Mouse (Mus musculus) heart, embryonic 13.5 days (tissue): ENCODE data around the gene Klhl3. TPM values are rescaled to one million over a fixed set of nuclear protein-coding genes. Genes with fewer than 3 reads are reported as not detected.
A peak's percentile ranks its signal among the peaks of the same experiment; 100 is the strongest.

Experiments
- ATAC-seq: fragments of 200-750 bp; cut with Nextera tagmentation; 2 replicates; pipeline ENCODE4 v1.8.0; 2017; ENCODE audit warnings: moderate TSS enrichment; ENCODE audit not compliant: insufficient number of reproducible peaks, low FRiP score, low TSS enrichment; ENCODE audit errors: extremely low read depth
- H3K27ac ChIP-seq: fragments of 300-500 bp; sonication (generic); replicated peaks from 2 replicates; pipeline ENCODE4 v1.5.1; 2015; ENCODE audit warnings: moderate library complexity, mild to moderate bottlenecking, inconsistent platforms
- H3K27me3 ChIP-seq: fragments of 300-500 bp; sonication (generic); replicated peaks from 2 replicates; pipeline ENCODE4 v1.6.1; 2015; ENCODE audit warnings: mild to moderate bottlenecking, inconsistent platforms
- H3K36me3 ChIP-seq: fragments of 300-500 bp; sonication (generic); 2 replicates; pipeline ENCODE4 v1.6.1; 2015; ENCODE audit warnings: mild to moderate bottlenecking, inconsistent platforms
- H3K4me1 ChIP-seq: fragments of 300-500 bp; sonication (generic); 2 replicates; pipeline ENCODE4 v1.6.1; 2015; ENCODE audit warnings: inconsistent platforms
- H3K4me2 ChIP-seq: fragments of 300-500 bp; sonication (generic); 2 replicates; pipeline ENCODE4 v1.6.1; 2015; ENCODE audit warnings: inconsistent platforms, mild to moderate bottlenecking, moderate library complexity
- H3K4me3 ChIP-seq: fragments of 300-500 bp; sonication (generic); 2 replicates; pipeline ENCODE4 v1.5.1; 2015; ENCODE audit warnings: moderate library complexity, mild to moderate bottlenecking, inconsistent platforms
- H3K9ac ChIP-seq: fragments of 300-500 bp; sonication (generic); 2 replicates; pipeline ENCODE4 v1.6.1; 2015; ENCODE audit warnings: inconsistent platforms, mild to moderate bottlenecking, moderate library complexity
- H3K9me3 ChIP-seq: fragments of 300-500 bp; sonication (generic); 2 replicates; pipeline ENCODE4 v1.6.1; 2016; ENCODE audit warnings: inconsistent platforms
- WGBS: fragments of 180-500 bp; shearing (Covaris S2); methylation state at CpG from one replicate; pipeline ENCODE4 v1.1.7; 2015; ENCODE audit warnings: mixed read lengths; 5-methylcytosine and 5-hydroxymethylcytosine counted together
- polyA plus RNA-seq: library from polyadenylated mRNA; unstranded; fragments of >200 nt; fragmentation: Nextera tagmentation; extraction: Ambion mirVana; gene quantifications from 2 replicates; pipeline ENCODE4 v1.2.1, GENCODE M21; 2015

The Klhl3 gene
- polyA plus RNA-seq, 1 experiment from 2014 or later: 4.6 TPM

DNA sequence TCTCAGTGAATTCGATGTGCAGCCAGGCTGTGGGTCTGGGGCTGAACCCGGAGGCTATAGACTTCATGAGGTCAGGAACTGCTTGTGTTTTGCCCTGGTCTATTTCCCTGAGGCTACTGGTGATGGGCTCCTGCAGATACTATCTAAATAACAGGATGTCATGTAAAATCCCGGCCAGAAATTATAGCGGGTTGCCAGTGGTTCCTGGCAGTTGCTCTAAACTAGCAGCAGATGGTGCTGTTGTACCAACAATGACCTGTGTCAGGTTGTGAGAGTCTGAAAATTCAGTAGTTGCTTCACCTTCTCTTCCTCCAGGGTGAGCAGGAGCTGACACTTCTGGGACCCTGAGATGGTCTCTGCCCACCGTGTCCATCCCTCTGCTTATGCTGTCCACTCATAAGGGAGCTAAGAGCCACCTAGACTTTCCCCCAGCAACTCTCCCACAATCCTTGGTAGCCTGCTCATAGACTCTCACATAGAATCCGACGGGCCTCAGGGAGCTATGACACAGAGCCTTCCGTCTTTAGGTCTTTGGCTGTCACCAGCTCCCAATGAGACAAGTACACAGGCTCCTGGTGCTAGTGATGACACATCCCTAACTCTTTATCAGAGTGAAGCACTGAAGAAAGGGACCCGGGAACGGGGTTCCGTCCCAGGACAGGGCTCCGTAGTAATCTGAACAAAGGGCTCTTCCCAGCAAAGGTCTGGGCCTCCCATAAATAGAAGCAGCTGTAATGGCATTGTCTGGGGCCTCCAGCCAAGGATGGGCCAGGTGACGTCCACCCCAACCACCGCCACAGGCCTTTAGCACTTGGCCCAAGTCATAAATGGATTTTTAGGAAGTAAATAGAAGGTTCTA, 101.1 kb downstream of the Klhl3 start:
- peaks cover 32% of the 10 kb centered on the region for H3K4me1 ChIP-seq
- 0 out of 2 replicates have a peak overlapping the region, but pooled peaks have one; percentile 19 for H3K4me2 ChIP-seq
- no peaks in the 10 kb centered on the region for H3K27me3 ChIP-seq
- H3K9ac ChIP-seq: peak overlapping the region; percentile 59
- no peaks in the 10 kb centered on the region for H3K9me3 ChIP-seq
- 38% methylated on average over 14 of the region's 14 CpGs for WGBS
- no peak overlapping the region for H3K4me3 ChIP-seq
- ATAC-seq: no peak
- H3K27ac ChIP-seq: peak overlapping the region; percentile 49; the same call in 1 of the 2 replicates
- peaks cover 10% of the 10 kb centered on the region; the same call in 1 of the 2 replicates for H3K36me3 ChIP-seq

DNA sequence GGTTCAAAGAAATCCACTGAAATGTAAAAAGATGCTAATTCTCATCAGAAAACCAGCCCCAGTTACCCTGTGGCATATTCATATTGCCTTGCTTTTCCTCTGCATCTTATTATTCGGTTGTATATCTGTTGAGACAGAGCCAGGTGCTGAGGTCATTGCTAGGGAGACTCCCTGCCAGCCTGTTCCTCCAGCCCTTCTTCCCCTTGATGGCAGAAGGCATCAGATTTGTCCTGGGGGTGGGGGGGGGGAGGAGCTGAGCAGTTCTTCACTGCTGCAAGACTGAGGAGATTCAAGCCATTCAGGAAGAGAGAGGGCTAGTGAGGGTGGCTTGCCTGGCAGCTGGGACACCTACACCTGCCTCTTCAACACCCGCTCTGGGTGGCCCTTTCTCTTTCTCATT, 101.9 kb downstream of the Klhl3 start:
- Histone ChIP-seq H3K9me3 (no peaks in the 10 kb centered on the region), H3K27ac (no peak overlapping the region), H3K4me3 (no peak overlapping the region), H3K27me3 (no peaks in the 10 kb centered on the region), H3K9ac (no peak overlapping the region), H3K4me2 (no peak overlapping the region), H3K36me3 (peaks cover 7% of the 10 kb centered on the region; the same call in 1 of the 2 replicates), H3K4me1 (peaks cover 37% of the 10 kb centered on the region)
- 70% methylated on average over 2 of the region's 2 CpGs for WGBS
- no peak for ATAC-seq

DNA sequence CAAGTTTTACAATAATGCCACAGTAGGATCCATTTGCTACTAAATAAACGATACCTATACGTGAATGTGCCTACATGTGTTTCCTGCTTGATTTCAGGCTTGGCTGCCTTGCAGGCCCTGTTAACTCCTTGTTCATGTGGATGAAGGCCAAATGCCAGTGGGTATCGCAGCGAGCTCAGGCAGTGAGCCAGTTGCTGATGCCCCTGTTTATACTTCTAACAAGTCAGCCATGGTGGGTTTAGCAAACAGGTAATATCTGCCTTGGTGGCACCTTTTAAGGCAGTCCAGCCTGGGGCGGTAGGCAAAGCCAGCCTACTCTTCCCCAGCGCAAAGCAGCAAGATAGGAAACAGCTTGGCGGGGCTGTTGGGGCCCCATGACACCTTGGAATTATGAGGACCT, 103.0 kb downstream of the Klhl3 start:
- ATAC-seq: no peak
- Histone ChIP-seq H3K4me1 (peaks cover 36% of the 10 kb centered on the region), H3K4me2 (no peak overlapping the region), H3K9ac (no peak overlapping the region), H3K27ac (no peak overlapping the region), H3K27me3 (no peaks in the 10 kb centered on the region), H3K4me3 (no peak overlapping the region), H3K9me3 (no peaks in the 10 kb centered on the region), H3K36me3 (peaks cover 7% of the 10 kb centered on the region; the same call in 1 of the 2 replicates)
- 82% methylated on average over 7 of the region's 7 CpGs for WGBS

DNA sequence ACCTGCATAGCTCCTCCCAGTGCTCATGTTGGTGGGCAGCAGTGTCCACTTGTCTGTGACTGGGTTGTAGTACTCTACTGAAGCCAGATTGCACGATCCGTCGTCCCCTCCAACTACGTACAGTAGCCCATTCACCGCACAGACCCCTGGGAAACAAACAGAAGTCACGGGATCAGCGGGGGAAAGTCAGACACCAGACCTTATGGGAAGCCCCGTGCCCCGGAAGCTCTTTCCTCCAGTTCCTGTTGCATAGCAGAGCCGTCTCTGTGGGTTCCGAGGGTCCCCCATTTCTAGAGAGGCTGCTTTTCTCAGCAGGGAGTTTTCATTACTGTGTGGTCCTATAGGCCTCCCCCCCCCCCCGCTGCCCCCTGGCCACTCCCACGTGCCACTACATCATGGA, 104.1 kb downstream of the Klhl3 start:
- ATAC-seq: no peak
- 78% methylated on average over 13 of the region's 13 CpGs for WGBS

DNA sequence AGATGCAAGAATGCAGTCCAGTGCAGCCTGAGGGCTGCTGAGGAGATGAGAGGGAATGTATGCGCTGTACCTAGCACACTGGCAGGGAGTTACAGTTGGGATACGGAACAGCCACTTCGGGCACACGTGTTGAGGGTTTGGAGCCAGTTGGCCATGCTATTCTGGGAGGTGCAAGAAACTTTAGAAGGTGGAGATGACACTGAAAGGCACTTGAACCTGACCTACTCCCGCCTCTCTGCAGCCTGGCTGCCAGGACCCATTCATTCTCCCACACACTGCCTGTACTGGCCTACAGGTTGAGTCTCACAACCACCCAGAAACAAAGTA, 105.4 kb downstream of the Klhl3 start:
- H3K27me3 ChIP-seq: no peaks in the 10 kb centered on the region
- no peak overlapping the region for H3K9ac ChIP-seq
- peaks cover 14% of the 10 kb centered on the region; the same call in 1 of the 2 replicates for H3K36me3 ChIP-seq
- 31% methylated on average over 5 of the region's 5 CpGs for WGBS
- H3K27ac ChIP-seq: peak overlapping the region; percentile 51
- no peaks in the 10 kb centered on the region for H3K9me3 ChIP-seq
- peaks cover 32% of the 10 kb centered on the region for H3K4me1 ChIP-seq
- no peak overlapping the region for H3K4me3 ChIP-seq
- no peak overlapping the region for H3K4me2 ChIP-seq
- no peak for ATAC-seq

More for the DNA sequence above, 104.1 kb downstream of the Klhl3 start:
- Histone ChIP-seq H3K4me1 (peaks cover 31% of the 10 kb centered on the region), H3K27ac (no peak overlapping the region), H3K9ac (no peak overlapping the region), H3K9me3 (no peaks in the 10 kb centered on the region), H3K4me3 (no peak overlapping the region), H3K4me2 (no peak overlapping the region), H3K36me3 (peaks cover 8% of the 10 kb centered on the region; the same call in 1 of the 2 replicates), H3K27me3 (no peaks in the 10 kb centered on the region)

DNA sequence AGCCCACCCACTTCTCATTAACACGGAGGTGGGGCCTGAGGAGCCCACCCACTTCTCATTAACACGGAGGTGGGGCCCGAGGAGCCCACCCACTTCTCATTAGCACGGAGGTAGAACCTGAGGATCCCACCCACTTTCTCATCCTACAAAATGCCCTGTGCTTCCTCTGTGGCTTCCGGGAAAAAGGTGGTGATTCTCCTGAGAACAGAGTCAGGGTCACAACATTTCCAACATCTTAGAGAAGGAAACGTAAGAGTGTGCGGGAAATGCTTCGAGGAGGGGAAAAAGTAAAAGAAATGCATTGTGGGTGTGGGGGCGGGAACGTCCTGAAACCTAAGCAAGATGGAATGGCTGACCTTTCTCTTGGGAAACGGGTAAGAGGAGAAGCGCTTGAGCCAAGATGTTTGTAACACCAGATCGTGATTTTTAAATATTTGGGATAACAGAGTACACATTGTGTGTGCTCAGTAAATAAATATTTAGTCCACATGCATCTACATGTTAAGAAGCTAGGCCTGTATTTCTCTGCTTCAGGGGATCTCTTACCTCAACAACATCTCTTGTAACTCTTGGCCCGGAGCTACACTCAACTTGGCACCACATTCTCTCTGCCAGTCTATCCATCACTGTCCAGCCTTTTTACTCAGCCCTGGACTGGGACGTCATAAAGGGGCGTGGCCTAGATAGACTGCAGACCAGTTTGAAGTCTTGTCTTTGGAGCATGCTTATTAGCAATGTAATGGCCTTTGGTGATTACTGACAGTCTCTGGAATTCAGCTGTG, 105.9 kb downstream of the Klhl3 start:
- no peak overlapping the region for H3K9ac ChIP-seq
- H3K9me3 ChIP-seq: no peaks in the 10 kb centered on the region
- H3K27me3 ChIP-seq: no peaks in the 10 kb centered on the region
- 0 out of 2 replicates have a peak, but pooled peaks cover 14% of the 10 kb centered on the region for H3K36me3 ChIP-seq
- 57% methylated on average over 15 of the region's 16 CpGs for WGBS
- H3K27ac ChIP-seq: peak overlapping the region; percentile 51
- no peak for ATAC-seq
- H3K4me3 ChIP-seq: no peak overlapping the region
- peaks cover 32% of the 10 kb centered on the region for H3K4me1 ChIP-seq
- no peak overlapping the region for H3K4me2 ChIP-seq

DNA sequence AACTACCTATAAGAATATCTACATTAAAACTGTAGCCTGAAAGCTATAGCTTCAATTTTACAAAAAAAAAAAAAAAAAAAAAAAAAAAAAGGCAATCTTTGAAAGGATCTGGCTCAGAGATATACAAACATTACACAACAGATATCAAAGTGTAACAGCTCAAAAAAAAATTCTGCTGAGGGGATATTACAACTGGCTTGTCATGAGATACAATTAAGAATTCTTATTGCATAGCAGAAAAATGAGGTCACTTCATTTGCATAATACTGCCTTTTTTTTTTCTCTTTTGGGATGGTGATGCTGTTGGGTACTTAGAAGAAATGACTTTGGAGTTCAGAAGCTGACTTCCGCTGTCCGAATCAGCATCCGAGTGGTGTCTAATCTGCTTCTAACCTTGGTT, 111.6 kb downstream of the Klhl3 start:
- no peak overlapping the region for H3K9ac ChIP-seq
- no peak for ATAC-seq
- 0 out of 2 replicates have a peak, but pooled peaks cover 4% of the 10 kb centered on the region for H3K27me3 ChIP-seq
- H3K36me3 ChIP-seq: 0 out of 2 replicates have a peak, but pooled peaks cover 7% of the 10 kb centered on the region
- H3K4me1 ChIP-seq: peaks cover 43% of the 10 kb centered on the region
- 79% methylated on average over 3 of the region's 3 CpGs for WGBS
- H3K9me3 ChIP-seq: no peaks in the 10 kb centered on the region
- H3K27ac ChIP-seq: no peak overlapping the region
- H3K4me3 ChIP-seq: no peak overlapping the region
- no peak overlapping the region for H3K4me2 ChIP-seq

DNA sequence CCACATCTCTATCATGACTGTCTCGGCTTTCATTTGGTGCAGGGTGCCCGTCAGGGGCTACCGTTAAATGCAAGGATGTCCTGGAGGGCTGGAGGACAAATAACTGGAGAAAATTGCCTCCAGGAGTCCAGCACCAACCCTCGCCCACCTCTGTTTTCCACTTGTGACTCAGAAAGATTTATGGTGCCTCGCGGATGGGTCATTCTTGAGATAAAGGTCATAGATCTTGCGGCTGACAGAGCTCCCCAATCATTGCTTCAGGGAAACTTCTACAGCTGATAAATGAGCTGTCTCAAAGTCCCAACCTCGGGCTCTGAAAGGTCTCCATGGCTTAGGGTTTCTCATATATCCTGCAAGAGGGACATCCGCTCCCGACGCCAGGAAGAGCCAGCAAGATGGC, 116.9 kb downstream of the Klhl3 start:
- Histone ChIP-seq H3K9ac (no peak overlapping the region), H3K9me3 (no peaks in the 10 kb centered on the region), H3K4me3 (no peak overlapping the region), H3K4me1 (peaks cover 37% of the 10 kb centered on the region), H3K4me2 (no peak overlapping the region), H3K27ac (no peak overlapping the region), H3K36me3 (no peaks in the 10 kb centered on the region), H3K27me3 (0 out of 2 replicates have a peak, but pooled peaks cover 4% of the 10 kb centered on the region)
- 57% methylated on average over 11 of the region's 11 CpGs for WGBS
- ATAC-seq: no peak

DNA sequence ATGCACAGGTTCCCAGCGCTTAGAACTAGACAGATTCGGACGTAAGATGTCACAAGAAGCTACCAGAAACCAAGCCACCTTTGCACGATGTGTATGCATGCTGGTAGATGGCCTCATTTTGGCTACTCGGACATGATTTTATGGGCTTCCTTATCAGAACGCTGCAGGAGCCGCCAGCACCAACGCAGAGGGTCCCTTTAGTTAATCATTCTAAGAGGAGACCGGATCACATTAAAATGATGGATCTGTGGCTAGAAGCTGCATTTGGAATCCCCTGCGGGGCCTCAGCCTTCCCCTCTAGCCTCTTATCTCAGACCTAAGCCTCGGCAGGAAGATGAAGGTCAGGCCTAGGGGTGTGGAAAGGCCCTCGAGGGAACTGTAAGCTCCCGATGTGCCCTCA, 117.5 kb downstream of the Klhl3 start:
- Histone ChIP-seq H3K36me3 (no peaks in the 10 kb centered on the region), H3K27ac (no peak overlapping the region), H3K4me2 (no peak overlapping the region), H3K27me3 (0 out of 2 replicates have a peak, but pooled peaks cover 4% of the 10 kb centered on the region), H3K4me1 (peaks cover 35% of the 10 kb centered on the region), H3K9ac (no peak overlapping the region; the same call in 1 of the 2 replicates), H3K4me3 (no peak overlapping the region), H3K9me3 (no peaks in the 10 kb centered on the region)
- 36% methylated on average over 13 of the region's 13 CpGs for WGBS
- no peak for ATAC-seq

DNA sequence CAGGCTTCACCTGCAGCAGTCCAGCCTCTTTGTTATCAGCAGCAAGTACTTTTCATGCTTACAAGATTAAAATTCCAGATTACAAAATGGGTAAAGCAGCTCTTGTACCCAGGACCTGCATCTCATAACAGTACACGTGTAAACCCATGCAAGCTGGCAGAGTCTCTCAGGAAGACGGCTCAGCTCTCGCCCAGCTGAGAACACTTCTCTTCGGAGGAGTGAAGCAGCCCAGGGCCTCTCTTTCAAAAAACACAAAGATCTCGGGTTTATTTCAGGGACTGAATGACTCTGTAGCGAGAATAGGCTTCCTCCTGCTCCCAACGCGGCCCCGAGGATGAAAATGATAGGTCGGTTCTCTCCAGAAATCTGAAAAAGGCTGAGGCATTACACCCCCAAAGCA, 128.8 kb downstream of the Klhl3 start:
- no peak overlapping the region for H3K4me2 ChIP-seq
- H3K4me1 ChIP-seq: peaks cover 45% of the 10 kb centered on the region
- 73% methylated on average over 10 of the region's 10 CpGs for WGBS
- no peak for ATAC-seq
- no peak overlapping the region for H3K4me3 ChIP-seq
- no peaks in the 10 kb centered on the region for H3K9me3 ChIP-seq
- H3K27me3 ChIP-seq: no peaks in the 10 kb centered on the region
- H3K27ac ChIP-seq: no peak overlapping the region
- H3K36me3 ChIP-seq: no peaks in the 10 kb centered on the region
- no peak overlapping the region for H3K9ac ChIP-seq

DNA sequence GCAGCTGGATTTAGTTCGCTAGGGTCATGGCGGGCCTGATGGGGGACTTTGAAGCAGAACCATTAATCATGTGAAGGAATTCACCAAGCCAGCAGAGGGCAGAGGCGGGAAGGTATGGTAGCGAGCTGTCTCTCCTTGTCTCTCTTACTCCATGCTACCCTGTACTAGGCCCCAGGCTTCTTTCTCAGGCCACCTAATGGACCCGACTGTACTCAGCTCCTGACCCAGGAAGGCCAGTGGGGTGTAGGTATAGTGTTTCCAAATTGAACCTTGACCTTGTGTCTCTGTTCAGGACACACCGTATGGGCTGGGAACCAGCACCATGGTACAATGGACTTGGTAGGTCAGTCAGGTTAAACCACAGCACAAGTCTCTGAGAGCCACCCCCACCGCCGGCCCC, 129.2 kb downstream of the Klhl3 start:
- 48% methylated on average over 8 of the region's 8 CpGs for WGBS
- no peak for ATAC-seq
- H3K27ac ChIP-seq: peak overlapping the region; percentile 77
- H3K4me1 ChIP-seq: peaks cover 45% of the 10 kb centered on the region
- no peak overlapping the region; the same call in 1 of the 2 replicates for H3K4me2 ChIP-seq
- H3K9me3 ChIP-seq: no peaks in the 10 kb centered on the region
- 0 out of 2 replicates have a peak, but pooled peaks cover 3% of the 10 kb centered on the region for H3K27me3 ChIP-seq
- no peak overlapping the region for H3K4me3 ChIP-seq
- H3K36me3 ChIP-seq: no peaks in the 10 kb centered on the region
- no peak overlapping the region for H3K9ac ChIP-seq
